Mouse (Mus musculus) intestine, embryonic 16.5 days (tissue): ENCODE results near the gene Fut7. TPM values are rescaled to one million over a fixed set of nuclear protein-coding genes. Genes with fewer than 3 reads are reported as not detected.
A peak's percentile ranks its signal among the peaks of the same experiment; 100 is the strongest.

Experiments
- ATAC-seq: fragments of 200-750 bp; cut with Nextera tagmentation; 2 replicates; pipeline ENCODE4 v1.8.0; 2017; ENCODE audit warnings: moderate TSS enrichment, moderate library complexity
- H3K27ac ChIP-seq: fragments of 300-500 bp; sonication (generic); 2 replicates; pipeline ENCODE4 v1.5.1; 2014; ENCODE audit warnings: mild to moderate bottlenecking, low read length
- H3K27me3 ChIP-seq: fragments of 300-500 bp; sonication (generic); replicated peaks from 2 replicates; pipeline ENCODE4 v1.6.1; 2014; ENCODE audit warnings: low read length, control low read depth, mixed read lengths; ENCODE audit not compliant: control insufficient read depth, insufficient read depth
- H3K36me3 ChIP-seq: fragments of 300-500 bp; sonication (generic); 2 replicates; pipeline ENCODE4 v1.6.1; 2014; ENCODE audit warnings: low read length, control low read depth; ENCODE audit not compliant: control insufficient read depth, insufficient read depth
- H3K4me1 ChIP-seq: fragments of 300-500 bp; sonication (generic); 2 replicates; pipeline ENCODE4 v1.6.1; 2014; ENCODE audit warnings: low read length, control low read depth, mixed read lengths; ENCODE audit not compliant: control insufficient read depth, insufficient read depth
- H3K4me2 ChIP-seq: fragments of 300-500 bp; sonication (generic); 2 replicates; pipeline ENCODE4 v1.6.1; 2014; ENCODE audit warnings: low read depth, low read length, control low read depth
- H3K4me3 ChIP-seq: fragments of 300-500 bp; sonication (generic); 2 replicates; pipeline ENCODE4 v1.5.1; 2014; ENCODE audit warnings: mild to moderate bottlenecking, low read length
- H3K9ac ChIP-seq: fragments of 300-500 bp; sonication (generic); 2 replicates; pipeline ENCODE4 v1.6.1; 2014; ENCODE audit warnings: low read depth, low read length
- H3K9me3 ChIP-seq: fragments of 300-500 bp; sonication (generic); 2 replicates; pipeline ENCODE4 v1.6.1; 2016; ENCODE audit warnings: low read length, control low read depth; ENCODE audit not compliant: control insufficient read depth
- WGBS: fragments of 180-500 bp; shearing (Covaris S2); extraction: QIAGEN DNeasy Blood & Tissue Kit; methylation state at CpG from one replicate; pipeline ENCODE4 v1.1.7; 2014; 5-methylcytosine and 5-hydroxymethylcytosine counted together
- polyA plus RNA-seq: library from polyadenylated mRNA; unstranded; fragments of >200 nt; fragmentation: Nextera tagmentation; extraction: Ambion mirVana; gene quantifications from 2 replicates; pipeline ENCODE4 v1.2.1, GENCODE M21; 2015

Gene Fut7
- 0.13 and 0.33 TPM in 2 replicates for polyA plus RNA-seq

DNA sequence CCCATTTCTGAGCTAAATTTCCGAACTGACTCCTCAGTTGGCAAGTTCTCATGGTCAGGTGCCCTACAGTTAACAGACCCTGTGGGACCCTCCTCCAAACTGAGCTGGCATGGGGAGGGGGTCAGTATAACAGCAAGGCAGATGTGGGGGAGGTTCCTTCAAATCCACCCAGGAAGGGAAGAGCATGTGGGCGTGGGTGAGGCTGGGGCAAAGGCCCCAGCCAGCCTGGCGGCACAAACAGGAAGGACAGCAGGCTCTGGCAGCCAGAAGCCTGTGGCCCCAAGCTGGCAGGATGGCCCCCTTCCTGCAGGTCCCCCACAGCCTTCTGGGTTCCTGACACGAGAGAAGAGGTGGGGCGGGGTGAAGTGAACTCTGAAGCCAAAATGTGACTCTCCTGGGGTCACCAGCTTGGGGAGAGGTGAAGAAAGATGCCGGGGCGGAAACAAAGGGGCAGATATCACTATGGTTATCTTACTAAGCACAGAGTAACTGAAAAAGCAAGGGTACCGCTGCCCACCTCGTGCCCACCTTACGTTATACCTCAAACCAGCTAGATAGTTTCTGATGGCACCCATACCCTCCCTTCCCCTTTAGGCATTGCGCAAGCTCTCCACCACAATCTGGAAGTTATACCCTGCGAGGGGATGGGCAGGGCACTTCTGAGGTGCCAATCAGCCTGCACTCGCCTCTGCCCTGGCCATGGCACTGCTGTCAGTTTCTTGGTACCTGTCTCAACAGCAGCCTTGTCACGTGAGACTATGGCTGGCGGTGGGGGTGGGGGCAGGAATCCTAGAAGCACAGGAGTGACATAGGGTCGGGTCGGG is at the start of gene Fut7:
Gene Fut7, plus strand, starts transcription at position 681 of the 824 bp plus-strand sequence.
- Histone ChIP-seq H3K27ac (no peak within 1 kb of the TSS), H3K9ac (0 out of 2 replicates have a peak within 1 kb of the TSS, but pooled peaks have one; percentile 7), H3K9me3 (no peaks in the 10 kb centered on the region), H3K27me3 (peaks cover 12% of the 10 kb centered on the region; the same call in 1 of the 2 replicates), H3K36me3 (no peaks in the 10 kb centered on the region), H3K4me2 (no peak within 1 kb of the TSS), H3K4me1 (no peaks in the 10 kb centered on the region; the same call in 1 of the 2 replicates), H3K4me3 (no peak within 1 kb of the TSS)
- WGBS, result 62% methylated on average over 17 of the region's 17 CpGs
- ATAC-seq, result 0 out of 2 replicates have a peak, but pooled peaks have one; percentile 23

DNA sequence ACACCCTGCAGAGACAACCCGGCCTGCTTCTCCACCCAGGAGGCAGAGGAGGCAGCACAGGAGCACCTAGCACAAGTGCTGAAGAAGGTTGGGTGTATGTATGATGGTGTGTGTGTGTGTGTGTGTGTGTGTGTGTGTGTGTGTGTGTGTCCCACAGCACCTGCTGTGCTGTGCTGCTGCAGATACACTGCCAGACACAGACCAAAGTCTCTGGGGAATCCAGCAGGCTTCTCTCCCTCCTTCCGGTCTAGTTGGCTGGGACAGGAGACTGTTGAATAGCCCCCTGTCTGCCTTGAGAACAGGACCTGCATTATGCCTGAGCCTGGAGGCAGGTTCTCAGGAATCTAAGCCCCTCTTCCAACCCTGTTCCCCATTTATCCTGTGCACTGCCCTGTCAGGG is 49.6 kb upstream of the Fut7 start:
- ATAC-seq, result no peak
- no peak overlapping the region for H3K27ac ChIP-seq
- no peaks in the 10 kb centered on the region for H3K9me3 ChIP-seq
- 40% methylated on average over 2 of the region's 2 CpGs for WGBS
- H3K4me3 ChIP-seq, result peak overlapping the region; percentile 67
- peaks cover 20% of the 10 kb centered on the region for H3K4me1 ChIP-seq
- H3K27me3 ChIP-seq, result no peaks in the 10 kb centered on the region
- H3K4me2 ChIP-seq, result peak overlapping the region; percentile 90
- peak overlapping the region; percentile 74 for H3K9ac ChIP-seq
- peaks cover 18% of the 10 kb centered on the region for H3K36me3 ChIP-seq

DNA sequence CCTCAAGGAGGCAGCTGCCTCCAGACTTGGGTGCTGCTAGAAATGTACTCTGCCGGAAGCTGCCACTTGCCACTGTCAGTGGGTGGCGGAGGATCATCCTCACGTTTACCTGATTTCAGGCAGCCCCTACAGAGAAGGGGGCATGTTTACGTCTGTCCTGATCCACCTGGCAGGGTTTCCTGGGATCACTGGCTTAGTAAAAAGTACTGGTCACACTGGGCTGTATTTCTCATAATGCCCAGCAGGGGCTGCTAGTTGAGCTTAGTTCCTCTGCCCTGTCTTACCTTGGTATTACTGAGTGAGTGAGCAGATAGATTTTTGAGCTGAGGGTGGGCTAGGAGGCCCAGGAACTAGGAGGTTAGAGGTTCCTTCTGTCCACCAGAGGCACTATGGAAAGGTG is 46.5 kb upstream of the Fut7 start:
- 64% methylated on average over 4 of the region's 4 CpGs for WGBS
- no peaks in the 10 kb centered on the region for H3K27me3 ChIP-seq
- H3K36me3 ChIP-seq, result peaks cover 18% of the 10 kb centered on the region
- ATAC-seq, result no peak
- no peak overlapping the region for H3K4me3 ChIP-seq
- no peaks in the 10 kb centered on the region for H3K9me3 ChIP-seq
- peaks cover 18% of the 10 kb centered on the region for H3K4me1 ChIP-seq
- H3K9ac ChIP-seq, result no peak overlapping the region
- H3K4me2 ChIP-seq, result no peak overlapping the region
- no peak overlapping the region for H3K27ac ChIP-seq

DNA sequence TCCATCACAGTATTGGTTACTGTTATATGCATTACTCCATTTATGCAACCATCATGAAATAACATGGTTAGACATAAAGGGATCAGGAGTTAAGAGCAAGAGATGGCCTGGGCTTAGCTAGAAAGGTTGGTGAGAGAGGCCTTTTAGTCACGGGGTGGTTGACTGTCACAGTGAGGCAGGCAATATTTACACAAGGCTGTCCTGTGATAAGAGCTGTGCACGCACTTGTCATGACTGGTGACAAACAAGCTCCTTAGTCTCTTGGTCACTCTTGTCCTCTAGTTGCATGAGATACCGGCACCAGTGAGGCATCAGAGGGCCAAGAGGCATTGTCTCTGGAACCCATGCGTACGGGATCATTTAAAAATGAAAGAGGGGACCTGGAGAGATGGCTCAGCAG is 38.6 kb upstream of the Fut7 start:
- peak; percentile 40; the same call in 1 of the 2 replicates for ATAC-seq
- no peaks in the 10 kb centered on the region for H3K27me3 ChIP-seq
- no peak overlapping the region for H3K4me3 ChIP-seq
- H3K4me2 ChIP-seq, result no peak overlapping the region
- WGBS, result 59% methylated on average over 5 of the region's 5 CpGs
- H3K4me1 ChIP-seq, result no peaks in the 10 kb centered on the region
- H3K9ac ChIP-seq, result no peak overlapping the region
- H3K9me3 ChIP-seq, result no peaks in the 10 kb centered on the region
- H3K27ac ChIP-seq, result no peak overlapping the region
- H3K36me3 ChIP-seq, result no peaks in the 10 kb centered on the region

DNA sequence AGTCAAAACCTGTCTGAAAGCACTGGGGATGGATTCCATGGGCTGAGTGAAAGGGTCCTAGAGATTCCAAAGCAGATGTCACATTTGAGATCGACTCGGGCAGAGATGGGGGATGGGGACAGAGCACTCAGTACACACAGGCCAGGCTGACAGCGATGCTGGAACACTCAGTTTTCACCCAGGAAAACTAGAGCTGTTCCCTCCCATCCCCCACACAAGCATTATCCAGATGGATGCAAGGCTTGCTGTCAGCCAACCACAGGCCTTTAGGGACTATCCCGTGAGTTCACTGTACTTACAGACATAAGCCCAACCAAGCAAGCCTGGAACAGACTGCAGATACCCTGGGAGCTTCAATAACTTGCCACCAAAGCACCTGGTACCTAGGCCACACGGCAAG is 31.8 kb upstream of the Fut7 start:
- Histone ChIP-seq H3K4me1 (peaks cover 15% of the 10 kb centered on the region), H3K9me3 (no peaks in the 10 kb centered on the region), H3K27me3 (no peaks in the 10 kb centered on the region), H3K4me2 (no peak overlapping the region), H3K9ac (no peak overlapping the region), H3K4me3 (no peak overlapping the region), H3K36me3 (no peaks in the 10 kb centered on the region), H3K27ac (no peak overlapping the region)
- ATAC-seq, result no peak
- WGBS, result 62% methylated on average over 5 of the region's 5 CpGs

DNA sequence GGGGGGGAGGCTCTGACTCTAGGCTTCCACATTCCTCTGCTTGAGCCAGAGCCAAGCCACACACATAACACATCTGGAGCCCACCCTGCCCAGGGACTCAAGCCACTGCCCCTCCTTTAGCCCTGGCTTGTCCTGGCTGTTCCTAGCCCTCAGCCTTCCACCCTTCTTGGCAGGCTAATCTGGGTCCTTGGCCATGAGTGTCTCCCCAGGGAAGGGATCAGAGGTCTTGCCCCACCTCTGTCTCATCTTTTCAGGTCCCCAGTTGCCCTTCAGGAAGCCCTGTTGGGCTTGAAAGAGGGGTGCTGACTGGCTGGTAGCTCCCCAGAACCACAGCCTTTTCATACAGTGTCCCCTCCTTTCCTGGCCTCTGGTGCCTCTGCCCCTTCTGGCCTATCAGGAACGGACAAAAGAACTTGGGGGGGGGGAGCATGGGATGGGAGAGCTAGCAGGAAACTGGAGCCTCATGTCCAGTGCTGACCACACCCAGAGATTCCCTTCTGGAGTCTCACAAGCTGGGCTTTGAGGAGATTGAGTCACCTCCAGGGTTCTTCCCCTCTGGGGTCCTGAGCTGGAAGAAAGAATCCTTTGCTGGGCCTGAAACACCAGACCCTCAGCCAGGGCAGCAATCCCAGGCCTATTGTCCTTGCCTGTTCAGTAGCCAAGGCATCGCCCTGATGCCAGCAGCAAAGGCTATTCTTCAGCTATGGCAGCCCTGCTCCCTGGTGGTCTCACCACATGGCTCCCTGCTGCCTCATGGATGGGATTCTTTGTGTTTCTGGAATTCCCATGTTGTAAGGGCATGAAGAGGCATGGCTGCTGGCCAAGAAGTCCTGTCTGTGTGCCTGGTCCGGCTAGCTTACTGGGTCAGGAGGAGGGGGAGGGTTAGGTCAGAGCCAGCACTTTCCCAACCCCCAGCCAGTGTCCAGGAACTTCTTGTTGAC is 28.5 kb upstream of the Fut7 start:
- 0 out of 2 replicates have a peak, but pooled peaks have one; percentile 10 for ATAC-seq
- H3K27me3 ChIP-seq, result peaks cover 13% of the 10 kb centered on the region; the same call in 1 of the 2 replicates
- 41% methylated on average over 3 of the region's 3 CpGs for WGBS

DNA sequence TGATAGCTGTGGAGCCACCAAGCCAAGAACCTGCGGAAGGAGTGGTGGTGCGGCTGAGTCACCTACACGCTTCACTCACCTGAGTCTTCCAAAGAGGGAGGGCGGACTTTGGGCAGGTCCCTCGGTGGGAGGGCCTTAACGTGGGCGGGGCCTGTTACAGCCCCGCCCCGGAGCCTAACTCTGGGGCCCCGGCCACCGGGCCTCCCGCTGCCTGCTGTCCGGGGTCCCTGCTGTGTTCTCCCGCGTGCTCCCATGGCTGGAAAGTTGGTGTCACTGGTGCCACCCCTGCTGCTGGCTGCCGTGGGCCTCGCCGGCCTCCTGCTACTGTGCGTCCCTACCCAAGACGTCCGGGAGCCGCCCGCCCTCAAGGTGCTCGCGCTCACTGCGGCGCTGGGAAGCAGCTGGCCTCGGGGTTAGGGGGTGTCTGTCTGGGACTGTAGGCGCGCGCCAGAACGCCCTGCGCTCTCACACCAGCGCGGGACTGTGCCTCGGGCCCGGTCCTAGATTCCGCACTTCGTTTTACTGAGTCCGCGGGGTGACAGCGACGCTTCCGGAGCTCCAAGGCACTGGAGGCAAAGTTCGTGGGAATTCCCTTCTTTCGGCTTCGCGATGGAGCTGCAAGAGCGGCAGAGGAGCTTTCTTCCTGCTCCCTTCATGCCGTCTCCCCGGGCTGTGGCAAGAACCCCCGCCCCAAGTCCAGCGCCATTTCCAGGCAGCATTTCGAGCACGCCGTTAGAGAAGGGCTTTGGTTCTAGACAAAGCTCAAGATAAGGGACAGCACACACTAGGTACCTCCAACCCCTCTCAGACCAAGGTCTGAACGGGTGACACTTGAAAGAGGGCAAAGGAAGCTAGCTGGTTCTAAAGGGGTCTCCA is 27.1 kb upstream of the Fut7 start, which contains the start of gene Entpd2:
Gene Entpd2, plus strand, starts transcription at position 154 of the 876 bp plus-strand sequence.
- peak within 1 kb of the TSS; percentile 64 for H3K4me3 ChIP-seq
- no peaks in the 10 kb centered on the region for H3K9me3 ChIP-seq
- WGBS, result 1% methylated on average over 57 of the region's 57 CpGs
- no peaks in the 10 kb centered on the region for H3K36me3 ChIP-seq
- H3K27ac ChIP-seq, result peak within 1 kb of the TSS; percentile 69
- peak within 1 kb of the TSS; percentile 88 for H3K4me2 ChIP-seq
- peaks cover 26% of the 10 kb centered on the region; the same call in 1 of the 2 replicates for H3K27me3 ChIP-seq
- H3K4me1 ChIP-seq, result peaks cover 25% of the 10 kb centered on the region
- ATAC-seq, result peak; percentile 90
- peak within 1 kb of the TSS; percentile 73 for H3K9ac ChIP-seq

More for the DNA sequence above, 28.5 kb upstream of the Fut7 start:
- H3K9me3 ChIP-seq, result no peaks in the 10 kb centered on the region
- H3K9ac ChIP-seq, result no peak overlapping the region
- H3K4me3 ChIP-seq, result no peak overlapping the region
- H3K36me3 ChIP-seq, result no peaks in the 10 kb centered on the region
- no peak overlapping the region for H3K4me2 ChIP-seq
- H3K27ac ChIP-seq, result 0 out of 2 replicates have a peak overlapping the region, but pooled peaks have one; percentile 6
- H3K4me1 ChIP-seq, result peaks cover 19% of the 10 kb centered on the region

DNA sequence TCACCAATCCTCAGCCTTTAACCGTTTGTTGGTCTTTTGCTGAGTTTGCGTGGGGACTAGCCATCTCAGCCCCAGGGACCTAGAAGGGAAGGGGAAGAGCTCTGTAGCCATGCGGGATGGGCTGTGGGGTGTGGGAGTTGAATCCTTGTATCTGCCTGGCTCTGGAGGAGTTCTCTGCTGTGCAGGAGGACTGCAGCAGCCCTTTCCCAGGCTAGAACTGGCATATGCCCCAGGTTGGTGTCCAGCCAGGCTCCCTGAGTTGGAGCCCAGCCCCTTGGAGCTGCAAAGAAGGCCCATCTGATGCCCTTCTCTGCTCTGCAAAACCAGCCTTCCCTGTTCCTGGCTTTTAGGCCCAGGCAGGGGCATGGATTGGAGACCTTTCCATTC is 26.5 kb upstream of the Fut7 start:
- ATAC-seq, result no peak

More for the DNA sequence above, 26.5 kb upstream of the Fut7 start:
- Histone ChIP-seq H3K27me3 (peaks cover 30% of the 10 kb centered on the region; the same call in 1 of the 2 replicates), H3K9me3 (no peaks in the 10 kb centered on the region), H3K4me1 (peaks cover 25% of the 10 kb centered on the region), H3K36me3 (no peaks in the 10 kb centered on the region), H3K4me3 (peak overlapping the region; percentile 64), H3K27ac (no peak overlapping the region), H3K9ac (peak overlapping the region; percentile 73; the same call in 1 of the 2 replicates), H3K4me2 (peak overlapping the region; percentile 88)
- 42% methylated on average over 3 of the region's 3 CpGs for WGBS
